Mouse (Mus musculus): Measurements from ENCODE around the gene Pkib.

Gene Pkib

GRCm38 (mm10) chr10:57631896-57632867 is at the start of gene Pkib:
Gene Pkib (plus strand): TSS chr10:57631981.
- no peak for DNase-seq (ENCODE audit: low read depth, low spot score)

- DNase-seq (ENCODE audit: low read depth, low spot score) = no peak
These were observed 47.9 kb upstream of the Pkib start for GRCm38 (mm10) chr10:57583927-57584326.

GRCm38 (mm10) chr10:57594266-57594665 is 37.5 kb upstream of the Pkib start:
- DNase-seq (ENCODE audit: low read depth, low spot score) = no peak

- no peak for DNase-seq (ENCODE audit: low read depth, low spot score)
These were observed 34.6 kb upstream of the Pkib start for GRCm38 (mm10) chr10:57597172-57597571.

GRCm38 (mm10) chr10:57602951-57603350 is 28.8 kb upstream of the Pkib start:
- no peak for DNase-seq (ENCODE audit: low read depth, low spot score)

DNA sequence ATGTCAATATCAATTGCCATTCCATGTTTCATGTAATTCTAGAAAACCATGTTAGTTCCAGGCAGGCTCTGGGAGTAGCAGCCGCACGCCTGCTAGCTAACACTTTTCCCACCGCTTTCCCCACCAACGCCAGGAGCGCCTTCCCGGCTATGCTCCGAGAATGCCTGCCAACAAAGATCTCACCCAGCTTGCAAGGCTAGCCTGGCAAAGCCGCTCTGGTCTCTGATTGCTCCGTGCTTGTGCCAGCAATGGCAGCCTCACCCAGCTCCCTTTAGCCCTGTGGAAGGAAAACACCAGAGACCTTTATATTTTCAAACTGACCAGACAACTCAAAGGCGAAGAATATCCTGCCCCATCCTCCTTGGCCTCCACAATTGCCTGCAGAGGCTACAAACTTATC is 8.5 kb upstream of the Pkib start:
- no peak for DNase-seq (ENCODE audit: low read depth, low spot score)

DNA sequence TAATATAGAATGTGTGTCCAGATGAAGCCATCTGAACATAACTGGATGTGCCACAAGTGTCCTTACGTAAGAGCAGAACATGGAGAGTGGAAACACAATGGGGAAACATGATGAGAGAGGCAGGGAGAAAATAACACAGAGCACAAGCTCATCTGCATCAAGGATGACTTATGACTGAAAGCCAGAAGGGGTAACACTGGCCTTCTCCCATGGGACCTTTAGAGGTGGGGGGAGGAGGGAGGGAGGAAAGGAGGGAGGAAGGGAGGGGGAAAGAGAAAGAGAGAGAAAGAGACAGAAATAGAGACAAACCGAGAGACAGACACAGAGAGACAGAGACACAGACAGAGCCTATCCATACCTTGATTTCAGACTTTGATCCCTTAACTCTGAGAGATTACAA is 4.0 kb upstream of the Pkib start:
- no peak for DNase-seq (ENCODE audit: low read depth, low spot score)

DNA sequence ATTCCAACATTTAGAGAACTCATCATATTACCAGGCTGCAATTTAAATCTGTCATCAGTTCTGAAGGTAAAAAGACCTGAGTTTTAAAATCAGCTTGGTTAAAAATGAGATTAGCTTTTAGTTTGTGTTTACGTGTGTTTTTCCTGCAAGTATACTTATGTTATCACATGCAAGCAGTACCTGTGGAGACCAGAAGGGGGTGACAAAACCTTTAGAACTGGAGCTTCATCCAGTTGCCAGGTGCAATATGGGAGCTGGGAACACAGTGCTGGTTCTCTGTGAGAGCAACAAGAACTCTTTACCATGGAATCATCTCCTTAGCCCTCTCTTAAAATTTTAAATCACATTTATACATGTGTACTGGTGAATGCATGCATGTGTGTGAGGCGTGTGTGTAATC is 1.2 kb upstream of the Pkib start:
- DNase-seq (ENCODE audit: low read depth, low spot score) = peak; percentile 2

DNA sequence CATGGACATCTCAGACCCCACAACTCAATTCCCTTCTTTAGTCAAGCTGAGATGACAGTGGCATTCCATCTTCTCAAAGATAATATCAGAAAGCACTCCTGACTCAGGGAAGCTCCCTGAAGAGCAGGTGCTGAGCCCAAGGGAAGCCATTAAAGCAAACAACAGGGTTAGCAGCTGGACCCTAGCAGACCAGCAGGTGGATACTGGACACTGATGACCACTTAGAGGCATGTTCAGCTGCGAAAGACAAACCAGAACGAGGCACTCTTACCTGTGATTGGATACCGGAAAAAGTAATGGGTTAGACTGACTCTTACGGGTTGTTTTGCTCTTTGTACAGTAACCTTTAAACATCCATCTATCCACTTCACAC is 1.1 kb downstream of the Pkib start:
- no peak for DNase-seq (ENCODE audit: low read depth, low spot score)

GRCm38 (mm10) chr10:57636970-57637369 is 5.2 kb downstream of the Pkib start:
- no peak for DNase-seq (ENCODE audit: low read depth, low spot score)

- no peak for DNase-seq (ENCODE audit: low read depth, low spot score)
These were observed 6.5 kb downstream of the Pkib start for GRCm38 (mm10) chr10:57638250-57638649.

- no peak for DNase-seq (ENCODE audit: low read depth, low spot score)
These were observed 7.8 kb downstream of the Pkib start for GRCm38 (mm10) chr10:57639540-57639939.

- no peak for DNase-seq (ENCODE audit: low read depth, low spot score)
These were observed 21.5 kb downstream of the Pkib start for GRCm38 (mm10) chr10:57653297-57653696.

DNA sequence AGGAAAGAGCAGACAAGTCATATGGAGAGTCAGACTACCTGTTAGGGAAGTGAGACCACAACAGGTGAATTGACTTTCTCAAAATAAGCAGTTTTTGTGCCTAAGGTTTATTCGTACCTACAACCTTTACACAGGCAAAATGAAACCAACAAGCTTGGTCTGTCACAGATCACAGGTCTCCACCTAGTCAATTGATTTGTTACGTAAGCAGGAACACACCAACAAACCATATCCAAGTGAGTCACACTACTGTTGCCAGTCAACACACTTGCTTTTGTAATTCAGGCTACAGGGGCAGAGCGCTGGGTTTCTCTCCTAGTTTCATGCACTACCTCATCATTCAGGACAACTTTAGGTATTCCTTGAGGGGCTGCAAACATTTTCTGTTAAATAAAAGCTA is 28.7 kb downstream of the Pkib start:
- no peak for DNase-seq (ENCODE audit: low read depth, low spot score)

DNA sequence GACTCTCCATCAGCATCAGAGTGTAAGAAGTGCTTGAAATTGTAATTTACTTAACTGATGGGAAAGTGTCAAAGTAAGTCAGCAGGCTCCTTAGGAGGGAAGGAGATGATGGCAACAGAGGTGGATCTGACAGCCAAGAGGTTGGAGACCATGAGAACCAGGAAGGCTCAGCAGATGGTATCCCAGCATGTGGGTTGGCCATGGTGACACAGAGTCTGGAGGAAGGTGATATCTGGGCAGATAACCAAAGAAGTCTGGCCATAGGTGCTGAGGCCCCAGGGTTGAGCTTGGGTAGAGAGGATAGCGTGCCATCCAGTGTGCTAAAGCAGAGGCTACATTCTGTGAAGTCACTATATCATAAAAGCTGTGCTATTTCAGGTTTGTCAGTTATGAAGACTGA is 32.0 kb downstream of the Pkib start:
- DNase-seq (ENCODE audit: low read depth, low spot score) = no peak

DNA sequence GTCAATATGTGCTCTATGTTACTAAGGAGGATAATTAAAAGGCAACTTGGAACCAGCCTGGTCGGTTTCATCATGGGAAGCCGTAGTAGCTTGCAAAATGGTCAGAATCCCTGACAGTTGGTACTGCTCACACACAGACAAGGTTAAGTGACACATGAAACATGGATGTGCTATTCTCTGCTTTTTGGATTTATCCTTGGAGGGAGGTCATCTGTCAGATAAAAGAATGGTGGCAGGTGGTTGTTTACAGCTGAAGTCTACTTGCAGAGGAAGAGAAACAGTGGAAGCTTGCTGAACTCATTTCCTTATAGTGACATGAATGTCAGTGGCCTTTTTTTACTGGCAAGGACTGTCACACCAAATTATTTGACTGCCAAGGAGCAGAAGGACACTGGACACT is 32.5 kb downstream of the Pkib start:
- no peak for DNase-seq (ENCODE audit: low read depth, low spot score)

DNA sequence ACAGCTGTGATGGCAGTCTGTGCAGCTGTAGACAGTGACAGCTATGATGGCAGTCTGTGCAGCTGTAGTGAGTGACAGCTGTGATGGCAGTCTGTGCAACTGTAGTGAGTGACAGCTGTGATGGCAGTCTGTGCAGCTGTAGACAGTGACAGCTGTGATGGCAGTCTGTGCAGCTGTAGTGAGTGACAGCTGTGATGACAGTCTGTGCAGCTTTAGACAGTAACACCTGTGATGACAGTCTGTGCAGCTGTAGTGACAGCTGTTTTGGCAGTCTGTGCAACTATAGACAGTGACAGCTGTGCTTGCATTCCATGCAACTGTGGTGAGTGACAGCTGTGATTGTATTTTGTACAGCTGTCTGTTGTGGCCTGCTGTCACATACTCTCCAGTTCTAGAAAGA is 44.0 kb downstream of the Pkib start:
- no peak for DNase-seq (ENCODE audit: low read depth, low spot score)

DNA sequence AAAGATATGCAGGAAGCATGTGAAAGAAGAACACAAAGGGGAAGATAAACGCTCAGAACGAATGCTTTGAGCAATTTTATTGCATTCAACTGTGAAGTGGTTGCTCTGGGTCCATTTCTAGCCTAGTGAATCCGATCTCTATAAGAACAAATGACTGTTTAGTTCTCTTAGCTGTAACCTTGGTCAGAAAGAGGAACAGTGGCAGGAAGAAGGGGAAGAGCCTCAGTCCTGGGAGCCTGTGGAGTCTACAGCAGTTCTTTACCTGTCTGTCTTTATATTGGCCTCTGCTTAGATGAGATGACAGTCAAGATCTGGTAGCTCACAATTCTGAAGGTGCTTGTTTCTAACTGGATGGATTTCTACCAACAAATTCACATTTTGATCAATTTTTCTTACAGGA is 56.2 kb downstream of the Pkib start:
- DNase-seq (ENCODE audit: low read depth, low spot score) = no peak

GRCm38 (mm10) chr10:57690161-57690560 is 58.4 kb downstream of the Pkib start:
- DNase-seq (ENCODE audit: low read depth, low spot score) = no peak

DNA sequence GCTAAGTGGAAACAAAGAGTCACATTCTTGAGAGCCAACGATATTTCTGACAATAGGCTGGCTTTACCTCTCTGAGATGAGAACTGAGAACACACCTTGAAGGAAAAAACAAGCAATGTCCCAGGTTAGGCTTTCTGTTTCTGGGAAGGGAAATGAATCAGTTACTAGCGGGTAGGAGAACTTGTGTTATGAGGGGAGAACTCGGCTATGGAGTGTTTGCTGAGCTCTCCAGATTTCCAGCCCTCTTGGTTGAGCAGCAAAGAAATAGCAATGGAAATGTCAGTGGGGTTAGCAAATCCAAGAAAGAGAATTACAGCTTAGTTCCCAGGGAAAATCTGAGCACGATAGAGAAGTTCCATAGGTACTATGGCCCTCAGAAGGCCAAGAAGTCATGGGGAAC is 70.5 kb downstream of the Pkib start:
- DNase-seq (ENCODE audit: low read depth, low spot score) = no peak

GRCm38 (mm10) chr10:57721035-57721434 is 89.3 kb downstream of the Pkib start:
- DNase-seq (ENCODE audit: low read depth, low spot score) = no peak

GRCm38 (mm10) chr10:57722363-57722762 is 90.6 kb downstream of the Pkib start:
- DNase-seq (ENCODE audit: low read depth, low spot score) = no peak

- no peak for DNase-seq (ENCODE audit: low read depth, low spot score)
These were observed 95.9 kb downstream of the Pkib start for GRCm38 (mm10) chr10:57727666-57728065.

DNA sequence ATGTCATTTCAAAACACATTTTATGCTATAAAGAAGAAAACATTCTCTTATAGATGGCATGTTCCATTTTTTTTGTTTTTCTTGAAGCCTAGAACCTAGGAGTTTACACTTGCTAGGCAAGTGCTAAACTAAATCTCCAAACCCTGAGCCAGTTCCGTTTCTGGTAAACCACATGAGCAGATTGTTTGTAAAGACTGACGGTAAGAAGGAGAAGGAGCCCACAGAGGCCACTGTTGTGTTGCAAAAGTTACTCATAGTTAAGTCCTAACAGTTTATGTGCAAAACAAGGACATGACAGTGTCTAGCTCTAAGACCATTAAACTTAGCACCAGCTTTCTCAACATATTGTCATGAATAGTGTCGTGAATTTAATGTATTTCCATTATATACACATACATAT is 99.9 kb downstream of the Pkib start:
- no peak for DNase-seq (ENCODE audit: low read depth, low spot score)
